Mouse (Mus musculus) lung, adult 2 months (tissue): Measurements from ENCODE around the gene Cenpt.

ENCODE experiments used
- CTCF ChIP-seq: fragments of 200-500 bp; IDR thresholded peaks from 2 replicates; pipeline ENCODE4 v1.5.1; 2011; ENCODE audit warnings: mild to moderate bottlenecking, low read length, control low read depth; ENCODE audit not compliant: insufficient read depth
- POLR2A ChIP-seq: fragments of 200-500 bp; IDR thresholded peaks from 2 replicates; pipeline ENCODE4 v1.6.1; 2011; ENCODE audit warnings: low read depth, mild to moderate bottlenecking, control low read depth, low read length, borderline replicate concordance; ENCODE audit errors: extremely low read depth

- peak; percentile 29; the same call in 1 of the 2 replicates for TF ChIP-seq CTCF
- no peak for TF ChIP-seq POLR2A
Measured at GRCm38 (mm10) chr8:105866364-105867029, 13.4 kb upstream of the Cenpt start.
